Mouse (Mus musculus) stomach, postnatal 0 days (tissue): Measurements from ENCODE around the gene Dph6. TPM values are rescaled to one million over a fixed set of nuclear protein-coding genes. Genes with fewer than 3 reads are reported as not detected.

Experiments used
- ATAC-seq: fragments of 200-750 bp; cut with Nextera tagmentation; 2 replicates; pipeline ENCODE4 v1.8.0; 2017; ENCODE audit not compliant: low FRiP score, low TSS enrichment
- DNase-seq: peaks from one replicate; pipeline ENCODE4 v3.0.0-alpha.2; 2016; ENCODE audit warnings: low spot score
- H3K27ac ChIP-seq: fragments of 300-500 bp; sonication (generic); replicated peaks from 2 replicates; pipeline ENCODE4 v1.5.1; 2014; ENCODE audit warnings: mild to moderate bottlenecking, control low read depth
- H3K27me3 ChIP-seq: fragments of 300-500 bp; sonication (generic); 2 replicates; pipeline ENCODE4 v1.6.1; 2014; ENCODE audit warnings: low read length; ENCODE audit not compliant: control insufficient read depth, insufficient read depth
- H3K36me3 ChIP-seq: fragments of 300-500 bp; sonication (generic); 2 replicates; pipeline ENCODE4 v1.6.1; 2014; ENCODE audit warnings: low read length, mixed read lengths; ENCODE audit not compliant: control insufficient read depth, insufficient read depth
- H3K4me1 ChIP-seq: fragments of 300-500 bp; sonication (generic); replicated peaks from 2 replicates; pipeline ENCODE4 v1.6.1; 2014; ENCODE audit warnings: antibody characterized with exemption; ENCODE audit not compliant: control insufficient read depth, insufficient read depth
- H3K4me2 ChIP-seq: fragments of 300-500 bp; sonication (generic); replicated peaks from 2 replicates; pipeline ENCODE4 v1.6.1; 2014; ENCODE audit warnings: low read depth, mild to moderate bottlenecking, control low read depth, moderate library complexity
- H3K4me3 ChIP-seq: fragments of 300-500 bp; sonication (generic); 2 replicates; pipeline ENCODE4 v1.5.1; 2014; ENCODE audit warnings: low read depth, low read length, control low read depth
- H3K9ac ChIP-seq: fragments of 300-500 bp; sonication (generic); 2 replicates; pipeline ENCODE4 v1.6.1; 2014; ENCODE audit warnings: mild to moderate bottlenecking, low read length, control low read depth, mixed read lengths
- H3K9me3 ChIP-seq: fragments of 300-500 bp; sonication (generic); 2 replicates; pipeline ENCODE4 v1.6.1; 2016; ENCODE audit warnings: low read length; ENCODE audit not compliant: control insufficient read depth
- CTCF ChIP-seq: IDR thresholded peaks from 2 replicates; pipeline ENCODE4 v1.5.1; 2016; ENCODE audit warnings: antibody characterized with exemption, low read depth, mild to moderate bottlenecking, moderate library complexity
- EP300 ChIP-seq: optimal IDR thresholded peaks from 2 replicates; pipeline ENCODE3; 2016; ENCODE audit warnings: antibody characterized with exemption
- WGBS: fragments of 180-500 bp; shearing (Covaris S2); extraction: QIAGEN DNeasy Blood & Tissue Kit; methylation state at CpG from one replicate; pipeline ENCODE4 v1.1.7; 2014; 5-methylcytosine and 5-hydroxymethylcytosine counted together
- polyA plus RNA-seq: library from polyadenylated mRNA; unstranded; fragments of >200 nt; fragmentation: Nextera tagmentation; extraction: Ambion mirVana; gene quantifications from 2 replicates; pipeline ENCODE4 v1.2.1, GENCODE M21; 2015

The Dph6 gene
- polyA plus RNA-seq: 13.4 and 14.0 TPM in 2 replicates

- Histone ChIP-seq H3K27me3 (no peaks in the 10 kb centered on the region), H3K9me3 (no peaks in the 10 kb centered on the region), H3K27ac (peak within 1 kb of the TSS; percentile 89), H3K9ac (peak within 1 kb of the TSS; percentile 83), H3K36me3 (no peaks in the 10 kb centered on the region), H3K4me3 (peak within 1 kb of the TSS; percentile 64), H3K4me2 (peak within 1 kb of the TSS; percentile 68), H3K4me1 (no peaks in the 10 kb centered on the region)
- DNase-seq: peak; percentile 90
- TF ChIP-seq EP300 (peak; percentile 93), CTCF (peak; percentile 46)
- under 1% methylated on average over 44 of the region's 45 CpGs for WGBS
- ATAC-seq: peak; percentile 99
Observed at GRCm38 (mm10) chr2:114654365-114655239, at the start of gene Dph6. TSS of gene Dph6 (minus strand) at chr2:114654964.

- Histone ChIP-seq H3K27me3 (no peaks in the 10 kb centered on the region), H3K27ac (no peak overlapping the region), H3K4me2 (no peak overlapping the region), H3K9me3 (no peaks in the 10 kb centered on the region), H3K9ac (no peak overlapping the region), H3K4me1 (no peaks in the 10 kb centered on the region), H3K36me3 (no peaks in the 10 kb centered on the region), H3K4me3 (no peak overlapping the region)
- no peak for DNase-seq
- no peak for ATAC-seq
- TF ChIP-seq CTCF (no peak), EP300 (no peak)
- WGBS: 48% methylated on average over 2 of the region's 2 CpGs
Observed at GRCm38 (mm10) chr2:114700966-114701685, 46.4 kb upstream of the Dph6 start.

- no peaks in the 10 kb centered on the region for H3K36me3 ChIP-seq
- no peak overlapping the region for H3K4me2 ChIP-seq
- DNase-seq: no peak
- no peak overlapping the region for H3K4me3 ChIP-seq
- no peaks in the 10 kb centered on the region for H3K4me1 ChIP-seq
- no peak for ATAC-seq
- no peak overlapping the region for H3K9ac ChIP-seq
- WGBS: 54% methylated on average over 2 of the region's 2 CpGs
- H3K9me3 ChIP-seq: no peaks in the 10 kb centered on the region
- no peak overlapping the region for H3K27ac ChIP-seq
- no peaks in the 10 kb centered on the region for H3K27me3 ChIP-seq
- TF ChIP-seq CTCF: no peak
- TF ChIP-seq EP300: no peak
Observed at GRCm38 (mm10) chr2:114691607-114692006, 36.8 kb upstream of the Dph6 start.

- Histone ChIP-seq H3K4me1 (no peaks in the 10 kb centered on the region), H3K9ac (no peak overlapping the region), H3K27ac (no peak overlapping the region), H3K4me2 (no peak overlapping the region), H3K36me3 (no peaks in the 10 kb centered on the region), H3K9me3 (no peaks in the 10 kb centered on the region), H3K4me3 (no peak overlapping the region), H3K27me3 (no peaks in the 10 kb centered on the region)
- no peak for DNase-seq
- TF ChIP-seq EP300 (no peak), CTCF (no peak)
- ATAC-seq: no peak
- WGBS: 32% methylated on average over 1 of the region's 1 CpGs
Observed at GRCm38 (mm10) chr2:114687483-114687882, 32.7 kb upstream of the Dph6 start.

GRCm38 (mm10) chr2:114687081-114687480, 32.3 kb upstream of the Dph6 start:
- Histone ChIP-seq H3K36me3 (no peaks in the 10 kb centered on the region), H3K4me3 (no peak overlapping the region), H3K27me3 (no peaks in the 10 kb centered on the region), H3K4me1 (no peaks in the 10 kb centered on the region), H3K4me2 (no peak overlapping the region), H3K9ac (no peak overlapping the region), H3K9me3 (no peaks in the 10 kb centered on the region), H3K27ac (no peak overlapping the region)
- no peak for TF ChIP-seq CTCF
- no peak for TF ChIP-seq EP300
- no peak for DNase-seq
- 84% methylated on average over 4 of the region's 4 CpGs for WGBS
- ATAC-seq: no peak

GRCm38 (mm10) chr2:114673831-114674230, 19.1 kb upstream of the Dph6 start:
- no peak overlapping the region for H3K4me3 ChIP-seq
- H3K9ac ChIP-seq: no peak overlapping the region
- DNase-seq (no peak), ATAC-seq (no peak)
- no peak overlapping the region for H3K4me2 ChIP-seq
- no peaks in the 10 kb centered on the region for H3K36me3 ChIP-seq
- no peaks in the 10 kb centered on the region for H3K27me3 ChIP-seq
- no peaks in the 10 kb centered on the region for H3K4me1 ChIP-seq
- H3K27ac ChIP-seq: no peak overlapping the region
- H3K9me3 ChIP-seq: no peaks in the 10 kb centered on the region
- no peak for TF ChIP-seq CTCF
- WGBS: 77% methylated on average over 1 of the region's 1 CpGs
